Mouse (Mus musculus) CH12.LX (cell line): ENCODE measurements around the gene Lias. TPM values are rescaled to one million over a fixed set of nuclear protein-coding genes. Genes with fewer than 3 reads are reported as not detected.
A peak's percentile ranks its signal among the peaks of the same experiment; 100 is the strongest.

Source experiments
- DNase-seq: peaks from one replicate; pipeline ENCODE4 v3.0.0-alpha.2; 2013; ENCODE audit errors: extremely low read depth
- H3K27ac ChIP-seq: 2 replicates; pipeline ENCODE4 v1.5.1; 2012; ENCODE audit warnings: low read depth, mild to moderate bottlenecking, control low read depth, moderate library complexity; ENCODE audit not compliant: insufficient read depth
- H3K27me3 ChIP-seq: replicated peaks from 2 replicates; pipeline ENCODE3; 2012; ENCODE audit warnings: inconsistent platforms
- H3K36me3 ChIP-seq, 2 experiments: replicated peaks in 1 of 2; 2 replicates each; pipeline versions ENCODE3 to v1.6.1; 2012; ENCODE audit warnings: inconsistent platforms in 1 of 2, low read length in 1 of 2, mild to moderate bottlenecking in 1 of 2, mixed read lengths in 1 of 2, moderate library complexity in 1 of 2; ENCODE audit not compliant: control insufficient read depth in 1 of 2, insufficient read depth in 1 of 2
- H3K4me1 ChIP-seq, 2 experiments: 2 replicates each; pipeline ENCODE4 v1.6.1; 2012; ENCODE audit warnings: inconsistent platforms in 1 of 2, moderate library complexity in 1 of 2; ENCODE audit not compliant: insufficient read depth in 2 of 2, control insufficient read depth in 1 of 2
- H3K4me2 ChIP-seq: 2 replicates; pipeline ENCODE4 v1.6.1; 2012; ENCODE audit warnings: low read depth, mild to moderate bottlenecking, control low read depth; ENCODE audit not compliant: poor library complexity, insufficient read depth, severe bottlenecking
- H3K4me3 ChIP-seq, 3 experiments: fragments of 150-350 bp in 1 of 3; sonication (generic) in 1 of 3; replicated peaks in 1 of 3; 2 replicates each; pipeline versions ENCODE3 to v1.5.1; 2011 to 2012; ENCODE audit warnings: low read depth in 2 of 3, low read length in 2 of 3, mild to moderate bottlenecking in 2 of 3, moderate library complexity in 2 of 3, control low read depth in 1 of 3, improper control_type of control experiment in 1 of 3, inconsistent platforms in 1 of 3, mixed read lengths in 1 of 3; ENCODE audit not compliant: poor library complexity in 1 of 3
- H3K79me2 ChIP-seq: replicated peaks from 2 replicates; pipeline ENCODE4 v1.6.1; 2012; ENCODE audit warnings: mild to moderate bottlenecking, moderate library complexity; ENCODE audit not compliant: control insufficient read depth, poor library complexity, insufficient read depth, severe bottlenecking; ENCODE audit errors: extremely low read depth
- H3K9ac ChIP-seq: 2 replicates; pipeline ENCODE4 v1.6.1; 2012; ENCODE audit warnings: low read depth, mild to moderate bottlenecking, control low read depth, moderate library complexity; ENCODE audit not compliant: insufficient read depth
- H3K9me3 ChIP-seq: replicated peaks from 2 replicates; pipeline ENCODE3; 2012; ENCODE audit warnings: low read length, inconsistent platforms, mixed read lengths
- CTCF ChIP-seq, 2 experiments: IDR thresholded peaks in 1 of 2; conservative IDR thresholded peaks in 1 of 2; 2 replicates each; pipeline ENCODE4 v1.5.1; 2011 to 2012; ENCODE audit warnings: low read depth in 2 of 2, low read length in 2 of 2, improper control_type of control experiment in 1 of 2, inconsistent platforms in 1 of 2, mild to moderate bottlenecking in 1 of 2, moderate library complexity in 1 of 2
- E2F4 ChIP-seq: IDR thresholded peaks from 2 replicates; pipeline ENCODE4 v1.6.1; 2011; ENCODE audit warnings: low read depth, low read length, improper control_type of control experiment; ENCODE audit not compliant: insufficient replicate concordance
- ELF1 ChIP-seq: IDR thresholded peaks from 2 replicates; pipeline ENCODE4 v1.6.1; 2014; ENCODE audit warnings: low read depth, mild to moderate bottlenecking, inconsistent platforms, low read length, improper control_type of control experiment
- ETS1 ChIP-seq: conservative IDR thresholded peaks from 2 replicates; pipeline ENCODE4 v1.6.1; 2012; ENCODE audit warnings: low read depth, mild to moderate bottlenecking, inconsistent platforms, low read length, improper control_type of control experiment, moderate library complexity
- HCFC1 ChIP-seq: IDR thresholded peaks from 2 replicates; pipeline ENCODE4 v1.6.1; 2012; ENCODE audit warnings: low read depth, mild to moderate bottlenecking, inconsistent platforms, low read length, improper control_type of control experiment
- IRF4 ChIP-seq: IDR thresholded peaks from 2 replicates; pipeline ENCODE4 v1.6.1; 2014; ENCODE audit warnings: low read depth, mild to moderate bottlenecking, inconsistent platforms, low read length, improper control_type of control experiment
- JUN ChIP-seq: IDR thresholded peaks from 2 replicates; pipeline ENCODE4 v1.6.1; 2011; ENCODE audit warnings: low read depth, mild to moderate bottlenecking, low read length, improper control_type of control experiment, moderate library complexity; ENCODE audit not compliant: insufficient read depth
- JUND ChIP-seq: conservative IDR thresholded peaks from 2 replicates; pipeline ENCODE4 v1.6.1; 2011; ENCODE audit warnings: low read depth, low read length, improper control_type of control experiment
- MAFK ChIP-seq: IDR thresholded peaks from 2 replicates; pipeline ENCODE4 v1.6.1; 2011; ENCODE audit warnings: low read length, improper control_type of control experiment; ENCODE audit not compliant: insufficient replicate concordance
- MAX ChIP-seq: IDR thresholded peaks from 2 replicates; pipeline ENCODE4 v1.6.1; 2011; ENCODE audit warnings: low read length, improper control_type of control experiment
- MXI1 ChIP-seq: IDR thresholded peaks from 2 replicates; pipeline ENCODE4 v1.6.1; 2011; ENCODE audit warnings: mild to moderate bottlenecking, low read depth, low read length, improper control_type of control experiment
- MYC ChIP-seq: IDR thresholded peaks from 2 replicates; pipeline ENCODE4 v1.6.1; 2011; ENCODE audit warnings: low read depth, mild to moderate bottlenecking, improper control_type of control experiment, low read length
- NELFE ChIP-seq: IDR thresholded peaks from 2 replicates; pipeline ENCODE4 v1.6.1; 2011; ENCODE audit warnings: low read depth, low read length, improper control_type of control experiment
- NRF1 ChIP-seq: IDR thresholded peaks from 2 replicates; pipeline ENCODE4 v1.6.1; 2014; ENCODE audit warnings: low read depth, mild to moderate bottlenecking, inconsistent platforms, low read length, improper control_type of control experiment, moderate library complexity
- POLR2A ChIP-seq: IDR thresholded peaks from 2 replicates; pipeline ENCODE4 v1.6.1; 2011; ENCODE audit warnings: low read depth, mild to moderate bottlenecking, improper control_type of control experiment, low read length
- RCOR1 ChIP-seq: conservative IDR thresholded peaks from 2 replicates; pipeline ENCODE4 v1.6.1; 2012; ENCODE audit warnings: low read depth, mild to moderate bottlenecking, inconsistent platforms, low read length, improper control_type of control experiment
- TBP ChIP-seq: conservative IDR thresholded peaks from 2 replicates; pipeline ENCODE4 v1.6.1; 2011; ENCODE audit warnings: low read depth, low read length, improper control_type of control experiment
- USF1 ChIP-seq: IDR thresholded peaks from 2 replicates; pipeline ENCODE4 v1.6.1; 2014; ENCODE audit warnings: low read depth, mild to moderate bottlenecking, inconsistent platforms, low read length, improper control_type of control experiment
- USF2 ChIP-seq: conservative IDR thresholded peaks from 2 replicates; pipeline ENCODE4 v1.6.1; 2011; ENCODE audit warnings: low read depth, low read length, improper control_type of control experiment
- ZC3H11A ChIP-seq: IDR thresholded peaks from 2 replicates; pipeline ENCODE4 v1.6.1; 2012; ENCODE audit warnings: low read depth, mild to moderate bottlenecking, inconsistent platforms, low read length, improper control_type of control experiment
- ZMIZ1 ChIP-seq: IDR thresholded peaks from 2 replicates; pipeline ENCODE4 v1.6.1; 2012; ENCODE audit warnings: low read depth, mild to moderate bottlenecking, inconsistent platforms, low read length, improper control_type of control experiment
- ZNF384 ChIP-seq: IDR thresholded peaks from 2 replicates; pipeline ENCODE4 v1.6.1; 2012; ENCODE audit warnings: low read depth, low read length, improper control_type of control experiment, inconsistent platforms
- dilution Hi-C: fragments of 300-500 bp; cut with MboI; formaldehyde crosslinking; loops from 2 replicates; pipeline ENCODE4 v1.14.3; 2020; ENCODE audit warnings: low sequenced_read_pairs; ENCODE audit not compliant: extremely low pct_unique_long_range_greater_than_20kb, extremely low pct_ligation_motif_present
- in situ Hi-C: fragments of 300-500 bp; cut with MboI; formaldehyde crosslinking; loops from 3 replicates; pipeline ENCODE4 v1.14.3; 2019; ENCODE audit warnings: low sequenced_read_pairs, low pct_ligation_motif_present, low pct_unique_long_range_greater_than_20kb, mixed read lengths
- polyA plus RNA-seq: library from polyadenylated mRNA; unstranded; fragments of >175 nt; gene quantifications from 2 replicates; pipeline ENCODE4 v1.2.1, GENCODE M21; 2012; ENCODE audit warnings: low read depth; ENCODE audit not compliant: insufficient read length
- total RNA-seq, 2 experiments: library from RNA; depleted of rRNA; stranded (reverse); fragments of 300-350 nt in 1 of 2; fragments of >200 nt in 1 of 2; gene quantifications; 2 replicates each; pipeline ENCODE4 v1.2.3; 2012 to 2014

The Lias gene
- total and polyA plus RNA-seq, 3 experiments, result 34.6 to 57.7 (median 52.6) TPM

GRCm38 (mm10) chr5:65354985-65355384 lies 36.3 kb upstream of the Lias start:
- H3K9ac ChIP-seq, result no peak overlapping the region
- H3K4me3 ChIP-seq, result no peak overlapping the region
- no peaks in the 10 kb centered on the region for H3K4me1 ChIP-seq
- no peaks in the 10 kb centered on the region for H3K36me3 ChIP-seq
- in situ Hi-C loops, result no loop called here
- H3K27me3 ChIP-seq, result peaks cover 7% of the 10 kb centered on the region
- H3K4me2 ChIP-seq, result no peak overlapping the region
- H3K79me2 ChIP-seq, result no peaks in the 10 kb centered on the region
- peaks cover 2% of the 10 kb centered on the region for H3K9me3 ChIP-seq
- TF ChIP-seq USF2 (no peak), CTCF (conservative IDR thresholded peaks at IDR 0.05 in 1 of 2, IDR thresholded peaks at IDR 0.05 in 1 of 2; ENCODE audit: low read depth in 2 of 2, low read length in 2 of 2) (peak in 1 of 2 experiments; percentile 35; a peak in 2 of 4 replicates), IRF4 (no peak), ETS1 (no peak), MAX (no peak), E2F4 (no peak), TBP (no peak), MYC (no peak)
- dilution Hi-C loops, result no loop called here
- H3K27ac ChIP-seq, result no peak overlapping the region
- no peak for DNase-seq

DNA sequence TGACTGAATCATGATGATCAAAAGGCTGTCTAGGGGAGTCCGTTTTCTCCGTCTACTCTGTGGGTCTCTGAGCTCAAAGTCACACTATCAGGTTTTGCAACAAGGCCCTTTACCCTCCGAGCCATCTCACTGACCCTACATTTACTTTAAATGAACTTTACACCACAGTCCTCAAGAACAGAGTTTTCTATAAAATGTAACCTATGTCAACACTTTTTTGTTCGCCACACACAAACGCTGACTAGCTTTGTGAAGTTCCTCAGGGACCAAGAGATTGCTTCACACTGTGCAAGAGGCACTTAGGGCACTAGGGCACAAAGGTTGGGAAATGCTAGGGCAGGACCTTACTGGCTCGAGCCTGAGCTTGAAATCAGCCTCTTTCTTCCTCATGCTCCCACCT lies 34.4 kb upstream of the Lias start:
- TF ChIP-seq ZMIZ1, result no peak
- no peak for TF ChIP-seq NELFE
- TF ChIP-seq USF1, result no peak
- no peak for TF ChIP-seq MXI1
- no peak for TF ChIP-seq MAFK
- TF ChIP-seq ZC3H11A, result no peak
- TF ChIP-seq, all 38 proteins: peak for 0
- no peak for DNase-seq
- peaks cover 5% of the 10 kb centered on the region for H3K27me3 ChIP-seq
- H3K4me3 ChIP-seq, result no peak overlapping the region
- in situ Hi-C loops (no loop called here), dilution Hi-C loops (no loop called here)
- H3K36me3 ChIP-seq, result no peaks in the 10 kb centered on the region
- H3K9me3 ChIP-seq, result peaks cover 2% of the 10 kb centered on the region
- no peaks in the 10 kb centered on the region for H3K79me2 ChIP-seq
- H3K4me1 ChIP-seq, result no peaks in the 10 kb centered on the region
- H3K9ac ChIP-seq, result no peak overlapping the region
- H3K27ac ChIP-seq, result no peak overlapping the region
- no peak overlapping the region for H3K4me2 ChIP-seq

GRCm38 (mm10) chr5:65357771-65358170 lies 33.5 kb upstream of the Lias start:
- Histone ChIP-seq H3K79me2 (no peaks in the 10 kb centered on the region), H3K27ac (no peak overlapping the region), H3K36me3 (no peaks in the 10 kb centered on the region), H3K4me3 (no peak overlapping the region), H3K9ac (no peak overlapping the region), H3K4me2 (no peak overlapping the region), H3K9me3 (peaks cover 2% of the 10 kb centered on the region)
- dilution Hi-C loops, result no loop called here
- TF ChIP-seq ZNF384 (no peak), RCOR1 (no peak), ZC3H11A (no peak), NRF1 (no peak), ELF1 (no peak), JUN (no peak), TBP (no peak), POLR2A (no peak), HCFC1 (no peak), MAFK (no peak), NELFE (no peak), USF1 (no peak), MYC (no peak), JUND (no peak)
- TF ChIP-seq, all 38 proteins: peak for 0
- no peak for DNase-seq
- H3K4me1 ChIP-seq, result no peaks in the 10 kb centered on the region
- H3K27me3 ChIP-seq, result no peaks in the 10 kb centered on the region
- in situ Hi-C loops, result no loop called here
